Mouse (Mus musculus): ENCODE measurements around the gene 2810408A11Rik.

- TF ChIP-seq EP300 (IDR thresholded peaks at IDR 0.05; ENCODE audit: low read depth) (no peak), CTCF (IDR thresholded peaks at IDR 0.05; ENCODE audit: low read depth) (no peak)
These were observed 22.4 kb downstream of the 2810408A11Rik start for GRCm38 (mm10) chr11:69878399-69878798.
